Mouse (Mus musculus): ENCODE measurements around the gene Met. TPM values are rescaled to one million over a fixed set of nuclear protein-coding genes. Genes with fewer than 3 reads are reported as not detected.
A peak's percentile ranks its signal among the peaks of the same experiment; 100 is the strongest.

Gene Met
- polyA plus RNA-seq, 1 experiment from 2014 or later, result 1.5 TPM

DNA sequence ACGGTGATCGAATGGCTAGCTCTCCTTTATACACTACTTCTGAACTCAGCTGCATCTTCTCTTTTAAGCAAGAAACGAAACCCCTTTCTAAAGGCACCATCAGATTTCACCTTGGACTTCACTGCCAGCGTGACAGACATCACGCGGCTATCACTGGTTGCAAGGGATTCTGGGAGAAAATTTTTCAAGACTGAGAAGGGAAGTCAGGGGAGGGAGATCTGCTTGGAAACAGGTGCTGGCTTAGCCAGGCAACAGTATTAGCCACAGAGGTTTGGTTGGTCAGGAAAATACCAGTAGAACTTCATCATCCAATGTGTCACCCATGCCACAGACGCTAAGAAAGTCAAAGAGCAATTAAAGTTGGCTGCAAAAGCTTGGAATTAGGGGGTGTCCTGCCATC, 2.2 kb upstream of the Met start:
- ATAC-seq (ENCODE audit: low FRiP score, low TSS enrichment) (no peak), DNase-seq (no peak)
- Histone ChIP-seq H3K9ac (replicated peaks; ENCODE audit: low read length) (no peak overlapping the region), H3K27ac (replicated peaks; ENCODE audit: low read depth, low read length) (no peak overlapping the region), H3K4me3 (replicated peaks; ENCODE audit: low read depth, low read length) (no peak overlapping the region), H3K36me3 (ENCODE audit: control insufficient read depth, insufficient read depth, low read length) (no peaks in the 10 kb centered on the region), H3K4me2 (ENCODE audit: low read length) (no peak overlapping the region), H3K27me3 (ENCODE audit: control insufficient read depth, insufficient read depth, low read length) (peaks cover 36% of the 10 kb centered on the region), H3K9me3 (ENCODE audit: control insufficient read depth, low read length) (no peaks in the 10 kb centered on the region), H3K4me1 (ENCODE audit: control insufficient read depth, insufficient read depth, low read length) (0 out of 2 replicates have a peak, but pooled peaks cover 5% of the 10 kb centered on the region)
- 80% methylated on average over 7 of the region's 7 CpGs for WGBS

DNA sequence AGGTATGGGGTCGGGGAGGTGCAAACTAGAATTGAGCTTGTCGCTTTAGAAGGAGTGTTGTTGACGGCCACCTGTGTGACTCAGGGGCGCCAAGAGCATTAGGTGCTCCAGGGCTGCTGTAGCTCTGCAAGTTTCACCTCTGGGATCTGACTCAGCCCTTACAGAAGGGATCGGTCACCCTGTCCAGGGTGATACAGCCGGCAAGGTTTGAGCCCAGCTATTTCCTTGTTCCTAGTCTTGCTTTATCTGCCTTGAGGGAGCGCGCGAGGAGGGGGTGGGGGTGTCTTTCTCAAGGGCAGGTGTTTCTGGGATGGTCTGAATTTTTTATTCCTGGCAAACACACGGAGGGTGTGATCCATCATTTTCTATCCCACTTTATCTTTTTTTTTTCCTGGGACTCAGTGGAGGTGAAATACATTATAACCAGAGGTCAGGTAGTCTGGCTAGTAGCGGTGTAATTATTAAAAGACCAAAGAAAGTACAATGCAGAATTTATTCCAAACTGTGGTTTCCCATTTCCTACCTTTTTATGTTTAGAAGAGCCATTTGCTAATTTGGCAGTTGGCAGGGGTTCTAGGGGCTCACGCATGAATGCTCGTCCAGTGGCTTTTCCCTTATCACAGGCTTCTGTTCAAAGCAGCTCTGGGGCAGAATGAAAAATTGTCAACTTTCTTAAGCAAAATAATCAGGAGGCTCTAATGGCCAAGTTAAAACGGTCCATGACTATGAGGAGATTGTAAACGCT, 853 bp downstream of the Met start:
- Histone ChIP-seq H3K27me3 (ENCODE audit: control insufficient read depth, insufficient read depth, low read length) (peaks cover 36% of the 10 kb centered on the region), H3K9ac (replicated peaks; ENCODE audit: low read length) (peak overlapping the region; percentile 50; the same call in 1 of the 2 replicates), H3K9me3 (ENCODE audit: control insufficient read depth, low read length) (no peaks in the 10 kb centered on the region), H3K4me1 (ENCODE audit: control insufficient read depth, insufficient read depth, low read length) (0 out of 2 replicates have a peak, but pooled peaks cover 5% of the 10 kb centered on the region), H3K4me3 (replicated peaks; ENCODE audit: low read depth, low read length) (peak overlapping the region; percentile 69), H3K36me3 (ENCODE audit: control insufficient read depth, insufficient read depth, low read length) (no peaks in the 10 kb centered on the region), H3K4me2 (ENCODE audit: low read length) (peak overlapping the region; percentile 99), H3K27ac (replicated peaks; ENCODE audit: low read depth, low read length) (no peak overlapping the region)
- DNase-seq (peak; percentile 36), ATAC-seq (ENCODE audit: low FRiP score, low TSS enrichment) (no peak; the same call in none of the 2 replicates)
- WGBS, result 9% methylated on average over 15 of the region's 15 CpGs

DNA sequence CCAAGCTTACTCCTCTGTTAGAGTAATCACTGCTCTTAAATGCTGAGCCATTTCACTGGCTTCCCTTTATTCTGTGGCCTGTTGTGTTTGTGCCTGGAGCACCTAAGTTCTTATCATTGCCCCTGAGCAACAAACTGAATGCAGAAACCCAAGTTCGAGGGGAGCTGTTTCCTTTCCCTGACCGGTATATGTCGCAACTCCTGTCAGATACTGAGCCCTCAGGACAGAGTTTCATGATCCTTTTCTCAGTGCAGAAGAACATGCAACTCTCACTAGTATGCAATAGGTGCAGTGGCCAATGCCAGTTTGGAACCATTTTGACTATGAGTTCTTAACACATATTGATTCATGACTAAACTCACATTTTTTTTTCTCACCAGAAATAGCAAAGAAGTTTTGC, 2.9 kb downstream of the Met start:
- Histone ChIP-seq H3K9me3 (ENCODE audit: control insufficient read depth, low read length) (no peaks in the 10 kb centered on the region), H3K36me3 (ENCODE audit: control insufficient read depth, insufficient read depth, low read length) (no peaks in the 10 kb centered on the region), H3K27me3 (ENCODE audit: control insufficient read depth, insufficient read depth, low read length) (peaks cover 30% of the 10 kb centered on the region), H3K27ac (replicated peaks; ENCODE audit: low read depth, low read length) (no peak overlapping the region), H3K4me1 (ENCODE audit: control insufficient read depth, insufficient read depth, low read length) (0 out of 2 replicates have a peak, but pooled peaks cover 5% of the 10 kb centered on the region), H3K4me2 (ENCODE audit: low read length) (no peak overlapping the region), H3K4me3 (replicated peaks; ENCODE audit: low read depth, low read length) (no peak overlapping the region), H3K9ac (replicated peaks; ENCODE audit: low read length) (no peak overlapping the region)
- ATAC-seq (ENCODE audit: low FRiP score, low TSS enrichment) (no peak), DNase-seq (no peak)
- 91% methylated on average over 3 of the region's 3 CpGs for WGBS

DNA sequence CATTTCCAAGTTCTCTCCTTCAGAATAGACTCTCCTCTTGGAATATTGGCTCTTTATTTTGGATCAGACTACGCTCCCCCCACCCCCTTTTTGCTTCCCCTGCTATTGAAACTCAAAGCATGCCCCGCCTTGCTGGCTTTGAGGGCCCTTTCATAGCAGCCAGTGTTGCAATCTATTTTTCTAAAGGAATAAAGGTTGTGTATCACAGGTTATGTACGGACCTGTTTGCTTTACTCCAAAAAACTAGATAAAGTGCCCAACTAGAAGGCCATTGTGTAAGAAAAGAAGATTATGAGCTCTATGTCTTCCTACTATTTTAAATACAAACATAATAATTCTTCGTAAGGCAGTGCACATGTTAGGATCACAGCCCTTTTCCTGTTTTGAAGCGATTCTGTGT, 5.4 kb downstream of the Met start:
- H3K4me3 ChIP-seq (replicated peaks; ENCODE audit: low read depth, low read length), result no peak overlapping the region
- peaks cover 16% of the 10 kb centered on the region; the same call in 1 of the 2 replicates for H3K27me3 ChIP-seq (ENCODE audit: control insufficient read depth, insufficient read depth, low read length)
- no peak for DNase-seq
- ATAC-seq (ENCODE audit: low FRiP score, low TSS enrichment), result no peak
- no peak overlapping the region for H3K4me2 ChIP-seq (ENCODE audit: low read length)
- no peak overlapping the region for H3K9ac ChIP-seq (replicated peaks; ENCODE audit: low read length)
- 0 out of 2 replicates have a peak, but pooled peaks cover 5% of the 10 kb centered on the region for H3K4me1 ChIP-seq (ENCODE audit: control insufficient read depth, insufficient read depth, low read length)
- WGBS, result 91% methylated on average over 5 of the region's 5 CpGs
- no peaks in the 10 kb centered on the region for H3K9me3 ChIP-seq (ENCODE audit: control insufficient read depth, low read length)
- no peaks in the 10 kb centered on the region for H3K36me3 ChIP-seq (ENCODE audit: control insufficient read depth, insufficient read depth, low read length)
- no peak overlapping the region for H3K27ac ChIP-seq (replicated peaks; ENCODE audit: low read depth, low read length)

DNA sequence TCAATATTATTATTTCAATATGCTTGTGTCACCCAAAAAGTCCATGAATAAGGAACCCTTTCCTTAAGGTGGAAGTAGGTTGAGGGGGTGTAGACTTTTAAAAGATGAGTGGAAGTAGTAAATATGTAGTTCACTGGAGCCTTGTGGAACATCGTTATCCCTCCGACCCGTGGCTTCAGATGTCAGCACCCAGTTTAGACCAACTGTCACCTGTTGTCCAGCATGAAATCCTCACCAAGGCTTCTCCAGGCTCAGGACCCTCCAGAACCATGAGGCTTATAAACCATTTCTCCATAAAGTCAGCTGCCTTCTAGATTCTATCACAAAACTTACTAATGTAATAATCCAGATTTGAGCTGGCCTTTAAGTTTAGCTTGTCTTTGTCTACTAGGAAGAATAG, 9.5 kb downstream of the Met start:
- no peaks in the 10 kb centered on the region for H3K36me3 ChIP-seq (ENCODE audit: control insufficient read depth, insufficient read depth, low read length)
- no peaks in the 10 kb centered on the region for H3K4me1 ChIP-seq (ENCODE audit: control insufficient read depth, insufficient read depth, low read length)
- 89% methylated on average over 3 of the region's 3 CpGs for WGBS
- H3K9ac ChIP-seq (replicated peaks; ENCODE audit: low read length), result no peak overlapping the region
- H3K4me2 ChIP-seq (ENCODE audit: low read length), result no peak overlapping the region
- H3K4me3 ChIP-seq (replicated peaks; ENCODE audit: low read depth, low read length), result no peak overlapping the region
- H3K27me3 ChIP-seq (ENCODE audit: control insufficient read depth, insufficient read depth, low read length), result no peaks in the 10 kb centered on the region
- no peak for ATAC-seq (ENCODE audit: low FRiP score, low TSS enrichment)
- DNase-seq, result no peak
- H3K9me3 ChIP-seq (ENCODE audit: control insufficient read depth, low read length), result no peaks in the 10 kb centered on the region
- no peak overlapping the region for H3K27ac ChIP-seq (replicated peaks; ENCODE audit: low read depth, low read length)

DNA sequence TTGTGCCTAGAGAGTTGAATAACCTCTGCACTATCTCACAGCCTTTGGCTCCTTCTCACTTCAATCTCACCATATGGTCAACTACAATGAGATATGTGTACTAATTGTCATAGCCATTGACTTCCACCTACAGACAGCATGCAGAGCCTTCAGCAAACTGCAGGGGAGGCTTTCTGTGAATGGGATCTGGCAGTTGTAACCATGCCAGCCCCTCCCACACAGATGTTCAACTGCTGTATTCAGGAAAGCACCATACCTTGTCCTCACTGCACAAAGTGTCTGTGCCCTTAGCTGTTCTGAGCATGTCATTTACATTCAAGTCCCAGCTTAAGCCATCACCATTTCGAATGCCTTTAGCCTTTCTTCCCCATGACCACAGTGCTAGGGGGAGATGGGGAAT, 14.2 kb downstream of the Met start:
- Histone ChIP-seq H3K9me3 (ENCODE audit: control insufficient read depth, low read length) (no peaks in the 10 kb centered on the region), H3K4me1 (ENCODE audit: control insufficient read depth, insufficient read depth, low read length) (no peaks in the 10 kb centered on the region), H3K9ac (replicated peaks; ENCODE audit: low read length) (no peak overlapping the region), H3K4me2 (ENCODE audit: low read length) (no peak overlapping the region), H3K4me3 (replicated peaks; ENCODE audit: low read depth, low read length) (no peak overlapping the region), H3K27me3 (ENCODE audit: control insufficient read depth, insufficient read depth, low read length) (no peaks in the 10 kb centered on the region), H3K36me3 (ENCODE audit: control insufficient read depth, insufficient read depth, low read length) (no peaks in the 10 kb centered on the region), H3K27ac (replicated peaks; ENCODE audit: low read depth, low read length) (no peak overlapping the region)
- ATAC-seq (ENCODE audit: low FRiP score, low TSS enrichment) (no peak), DNase-seq (no peak)
- 62% methylated on average over 1 of the region's 1 CpGs for WGBS

DNA sequence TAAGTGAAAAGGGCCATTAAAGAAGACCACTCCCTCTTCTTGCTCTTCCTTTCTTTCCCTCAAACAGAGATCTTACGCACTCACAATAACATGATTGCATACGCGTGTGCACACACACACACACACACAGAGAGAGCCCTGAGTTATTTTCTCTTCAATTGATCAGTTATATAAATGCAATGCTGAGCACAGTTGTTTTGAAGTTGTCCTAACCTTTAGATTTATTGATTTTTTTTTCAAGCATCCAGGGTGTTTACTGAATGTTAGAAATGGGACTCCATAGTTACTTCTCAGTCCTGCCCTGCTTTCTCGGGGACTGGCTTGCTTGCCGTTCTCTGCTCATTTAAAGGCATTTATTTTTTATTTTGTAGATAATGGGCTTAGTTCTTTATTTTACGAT, 14.7 kb downstream of the Met start:
- H3K27me3 ChIP-seq (ENCODE audit: control insufficient read depth, insufficient read depth, low read length), result no peaks in the 10 kb centered on the region
- WGBS, result 86% methylated on average over 6 of the region's 6 CpGs

DNA sequence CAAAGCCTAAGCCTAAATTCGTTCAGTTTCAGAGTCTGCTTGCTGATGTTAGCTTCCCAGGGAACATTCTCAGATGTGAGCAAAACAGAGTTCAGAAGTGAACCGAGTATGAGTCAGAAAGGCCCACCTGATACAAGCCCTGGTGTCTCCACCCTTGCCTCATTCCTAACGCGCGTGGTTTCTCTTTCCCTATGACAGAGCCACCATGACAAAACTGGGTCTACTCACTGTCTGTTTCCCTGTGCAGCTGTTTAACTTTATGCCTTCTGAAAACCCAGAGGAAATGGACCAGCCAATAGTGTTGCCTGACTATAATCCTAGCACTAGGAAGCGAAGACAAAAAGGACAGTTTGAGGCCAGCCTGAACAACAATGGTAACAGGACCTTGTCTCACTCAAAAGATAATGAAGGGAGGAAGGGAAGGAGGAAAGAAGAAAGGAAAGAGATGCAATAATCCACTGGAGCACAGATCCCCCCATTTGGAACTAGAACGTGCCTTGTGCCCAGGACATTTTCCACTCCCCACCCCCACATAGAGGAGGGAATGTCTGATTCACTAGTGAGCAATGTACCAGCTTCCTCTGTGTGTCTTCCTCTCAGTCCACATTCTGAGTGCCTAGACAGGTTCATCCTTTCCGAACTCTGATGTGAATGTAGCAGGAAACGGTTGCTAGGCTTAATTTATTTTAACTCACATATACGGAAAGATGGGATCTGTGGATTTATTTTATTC, 15.4 kb downstream of the Met start:
- Histone ChIP-seq H3K36me3 (ENCODE audit: control insufficient read depth, insufficient read depth, low read length) (no peaks in the 10 kb centered on the region), H3K4me3 (replicated peaks; ENCODE audit: low read depth, low read length) (no peak overlapping the region)
- 67% methylated on average over 10 of the region's 10 CpGs for WGBS

More for the DNA sequence above, 14.7 kb downstream of the Met start:
- Histone ChIP-seq H3K9ac (replicated peaks; ENCODE audit: low read length) (no peak overlapping the region), H3K4me2 (ENCODE audit: low read length) (no peak overlapping the region), H3K9me3 (ENCODE audit: control insufficient read depth, low read length) (no peaks in the 10 kb centered on the region), H3K27ac (replicated peaks; ENCODE audit: low read depth, low read length) (no peak overlapping the region), H3K4me1 (ENCODE audit: control insufficient read depth, insufficient read depth, low read length) (no peaks in the 10 kb centered on the region), H3K36me3 (ENCODE audit: control insufficient read depth, insufficient read depth, low read length) (no peaks in the 10 kb centered on the region), H3K4me3 (replicated peaks; ENCODE audit: low read depth, low read length) (no peak overlapping the region)
- DNase-seq (no peak), ATAC-seq (ENCODE audit: low FRiP score, low TSS enrichment) (no peak)

More for the DNA sequence above, 15.4 kb downstream of the Met start:
- H3K27ac ChIP-seq (replicated peaks; ENCODE audit: low read depth, low read length), result no peak overlapping the region
- ATAC-seq (ENCODE audit: low FRiP score, low TSS enrichment) (no peak), DNase-seq (no peak)
- H3K27me3 ChIP-seq (ENCODE audit: control insufficient read depth, insufficient read depth, low read length), result no peaks in the 10 kb centered on the region
- H3K4me1 ChIP-seq (ENCODE audit: control insufficient read depth, insufficient read depth, low read length), result no peaks in the 10 kb centered on the region
- no peak overlapping the region for H3K4me2 ChIP-seq (ENCODE audit: low read length)
- H3K9ac ChIP-seq (replicated peaks; ENCODE audit: low read length), result no peak overlapping the region
- no peaks in the 10 kb centered on the region for H3K9me3 ChIP-seq (ENCODE audit: control insufficient read depth, low read length)

Data from midbrain, embryonic 14.5 days (tissue).